Mouse (Mus musculus) limb, embryonic 12.5 days (tissue): Measurements from ENCODE around the gene Dnajc13. TPM values are rescaled to one million over a fixed set of nuclear protein-coding genes. Genes with fewer than 3 reads are reported as not detected.

Source experiments
- ATAC-seq: fragments of 200-750 bp; cut with Nextera tagmentation; 2 replicates; pipeline ENCODE4 v1.8.0; 2017; ENCODE audit warnings: low read depth, moderate TSS enrichment; ENCODE audit not compliant: insufficient number of reproducible peaks, insufficient read depth, low FRiP score, low TSS enrichment
- H3K27ac ChIP-seq: fragments of 300-500 bp; sonication (generic); 2 replicates; pipeline ENCODE4 v1.5.1; 2016; ENCODE audit warnings: mild to moderate bottlenecking, moderate library complexity
- H3K27me3 ChIP-seq: fragments of 300-500 bp; sonication (generic); 2 replicates; pipeline ENCODE4 v1.6.1; 2016; ENCODE audit warnings: mild to moderate bottlenecking, moderate library complexity
- H3K36me3 ChIP-seq: fragments of 300-500 bp; sonication (generic); 2 replicates; pipeline ENCODE4 v1.6.1; 2016; ENCODE audit warnings: mild to moderate bottlenecking, moderate library complexity
- H3K4me1 ChIP-seq: fragments of 300-500 bp; sonication (generic); replicated peaks from 2 replicates; pipeline ENCODE4 v1.6.1; 2016
- H3K4me2 ChIP-seq: fragments of 300-500 bp; sonication (generic); 2 replicates; pipeline ENCODE4 v1.6.1; 2016; ENCODE audit warnings: mild to moderate bottlenecking, moderate library complexity
- H3K4me3 ChIP-seq: fragments of 300-500 bp; sonication (generic); replicated peaks from 2 replicates; pipeline ENCODE4 v1.5.1; 2016; ENCODE audit warnings: mild to moderate bottlenecking
- H3K9ac ChIP-seq: fragments of 300-500 bp; sonication (generic); replicated peaks from 2 replicates; pipeline ENCODE4 v1.6.1; 2016; ENCODE audit warnings: mild to moderate bottlenecking, moderate library complexity
- H3K9me3 ChIP-seq: fragments of 300-500 bp; sonication (generic); 2 replicates; pipeline ENCODE4 v1.6.1; 2016; ENCODE audit warnings: mild to moderate bottlenecking, moderate library complexity
- WGBS: fragments of 180-500 bp; shearing (Covaris S2); methylation state at CpG from one replicate; pipeline ENCODE4 v1.1.7; 2016; 5-methylcytosine and 5-hydroxymethylcytosine counted together
- polyA plus RNA-seq: library from polyadenylated mRNA; unstranded; fragments of >200 nt; fragmentation: Nextera tagmentation; extraction: Ambion mirVana; gene quantifications from 2 replicates; pipeline ENCODE4 v1.2.1, GENCODE M21; 2016

The Dnajc13 gene
- polyA plus RNA-seq, 1 experiment from 2014 or later: 23.8 TPM

DNA sequence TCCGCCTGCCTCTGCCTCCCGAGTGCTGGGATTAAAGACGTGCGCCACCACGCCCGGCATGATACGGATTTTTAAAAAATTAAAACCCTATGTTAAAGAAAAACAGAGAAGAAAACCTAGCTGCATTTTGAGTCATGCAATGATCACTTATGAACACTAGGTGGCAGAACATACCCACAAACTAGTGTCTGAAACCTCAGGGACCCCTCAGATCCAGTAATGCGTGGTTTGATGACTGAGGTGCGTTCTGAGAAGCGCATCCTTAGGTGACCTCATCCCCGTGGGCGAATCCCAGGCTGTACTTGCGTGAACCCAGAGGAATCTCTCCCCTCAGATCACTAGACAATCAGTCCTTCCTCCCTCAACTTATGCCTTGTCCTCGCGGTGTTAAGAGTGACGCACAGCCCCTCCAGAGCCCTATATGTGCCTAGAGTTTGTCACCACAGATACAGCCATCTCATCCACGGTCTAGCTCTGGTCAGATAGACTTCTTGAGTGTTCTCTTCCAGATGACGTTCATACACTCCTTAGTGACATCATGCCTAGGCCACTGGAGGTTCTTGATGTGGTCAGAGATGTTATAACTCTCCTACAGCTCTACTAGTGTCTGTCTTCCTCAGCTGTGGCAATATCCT lies 14.9 kb upstream of the Dnajc13 start:
- WGBS: 25% methylated on average over 18 of the region's 18 CpGs
- no peak overlapping the region for H3K4me3 ChIP-seq
- no peak overlapping the region for H3K4me2 ChIP-seq
- H3K36me3 ChIP-seq: no peaks in the 10 kb centered on the region
- H3K27me3 ChIP-seq: no peaks in the 10 kb centered on the region
- peak; percentile 52; the same call in 1 of the 2 replicates for ATAC-seq
- H3K9me3 ChIP-seq: no peaks in the 10 kb centered on the region
- no peaks in the 10 kb centered on the region for H3K4me1 ChIP-seq
- H3K9ac ChIP-seq: no peak overlapping the region
- no peak overlapping the region for H3K27ac ChIP-seq

DNA sequence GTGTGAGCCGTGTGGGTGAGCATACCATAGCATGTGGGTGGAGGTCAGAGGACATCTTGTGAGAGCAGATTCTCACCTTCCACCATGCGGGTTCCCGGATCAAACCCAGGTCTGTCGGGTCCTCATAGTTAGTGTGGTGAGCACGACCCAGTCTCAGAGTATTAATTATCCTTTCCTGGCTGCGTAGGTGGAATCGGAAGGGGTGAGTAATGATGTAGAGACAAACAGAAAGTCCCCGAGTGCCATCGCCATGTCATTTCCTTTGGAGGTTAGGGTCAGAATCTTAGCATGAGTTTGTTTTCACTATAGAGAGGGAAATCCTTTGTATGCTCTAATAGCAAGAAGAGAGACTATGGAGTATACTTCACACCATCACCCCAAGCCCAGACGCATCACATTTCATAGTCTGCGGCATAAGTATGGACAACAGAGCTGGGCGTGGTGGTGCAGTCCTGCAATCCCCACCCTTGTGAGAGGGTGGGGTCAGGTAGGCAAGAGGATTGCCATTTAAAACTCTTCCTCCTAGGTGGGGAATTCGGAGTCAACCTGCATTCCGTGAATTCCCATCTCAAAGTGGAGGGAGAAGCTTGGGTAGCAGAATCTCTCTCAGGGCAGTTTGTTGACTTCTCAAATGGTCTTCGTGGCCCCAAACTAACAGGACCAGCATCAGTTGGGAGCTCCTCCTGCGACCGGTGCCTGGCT lies 12.5 kb upstream of the Dnajc13 start:
- H3K9ac ChIP-seq: no peak overlapping the region
- no peak overlapping the region for H3K4me2 ChIP-seq
- 88% methylated on average over 17 of the region's 17 CpGs for WGBS
- H3K9me3 ChIP-seq: no peaks in the 10 kb centered on the region
- no peaks in the 10 kb centered on the region for H3K36me3 ChIP-seq
- H3K27me3 ChIP-seq: no peaks in the 10 kb centered on the region
- no peak for ATAC-seq
- no peak overlapping the region for H3K4me3 ChIP-seq
- H3K27ac ChIP-seq: no peak overlapping the region
- no peaks in the 10 kb centered on the region for H3K4me1 ChIP-seq

DNA sequence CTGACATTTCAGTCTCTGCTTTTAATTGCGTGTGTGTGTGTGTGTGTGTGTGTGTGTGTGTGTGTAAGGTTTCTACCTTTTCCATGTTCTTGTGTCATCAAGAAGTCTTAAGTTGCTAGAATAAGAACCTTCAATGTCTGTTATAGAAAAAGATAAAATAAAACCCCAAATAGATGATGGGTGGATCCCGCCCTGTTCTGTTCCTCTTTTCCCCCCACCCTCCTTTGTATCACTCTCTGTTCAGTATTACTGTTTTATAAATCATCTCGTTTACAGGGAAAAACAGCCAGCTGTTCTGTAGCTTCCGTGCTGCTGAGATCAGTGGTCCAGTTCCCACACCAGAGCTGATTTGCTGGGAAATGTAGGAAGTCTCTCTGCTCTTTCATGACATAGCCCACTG lies 9.3 kb upstream of the Dnajc13 start:
- whole genome bisulfite sequencing: 68% methylated on average over 4 of the region's 4 CpGs
- no peak for ATAC-seq
- H3K27ac ChIP-seq: no peak overlapping the region
- H3K4me3 ChIP-seq: no peak overlapping the region
- no peaks in the 10 kb centered on the region for H3K9me3 ChIP-seq
- H3K27me3 ChIP-seq: no peaks in the 10 kb centered on the region
- no peaks in the 10 kb centered on the region for H3K4me1 ChIP-seq
- H3K9ac ChIP-seq: no peak overlapping the region
- no peak overlapping the region for H3K4me2 ChIP-seq
- no peaks in the 10 kb centered on the region for H3K36me3 ChIP-seq

DNA sequence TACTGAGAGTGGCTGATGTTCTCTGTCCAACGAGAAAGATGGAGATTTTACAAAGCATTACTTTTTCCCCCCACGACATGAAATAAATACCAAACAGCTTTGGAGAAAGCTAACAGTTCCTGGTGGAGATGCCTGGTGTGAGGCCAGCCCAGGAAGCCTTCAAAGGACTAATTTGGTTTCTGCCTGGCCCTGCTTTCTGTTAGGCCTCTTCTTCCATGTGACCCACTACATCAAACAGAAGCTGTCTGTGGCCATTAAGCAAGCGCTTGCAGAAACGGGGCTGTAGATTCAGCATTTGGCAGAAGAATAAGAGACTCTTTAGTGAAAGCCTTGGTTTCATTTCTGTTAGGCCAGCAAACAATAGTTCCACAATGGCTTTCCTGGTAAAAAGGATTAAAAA lies 8.9 kb upstream of the Dnajc13 start:
- no peak overlapping the region for H3K4me3 ChIP-seq
- 43% methylated on average over 4 of the region's 4 CpGs for WGBS
- no peaks in the 10 kb centered on the region for H3K27me3 ChIP-seq
- H3K4me1 ChIP-seq: no peaks in the 10 kb centered on the region
- no peak overlapping the region for H3K4me2 ChIP-seq
- H3K27ac ChIP-seq: no peak overlapping the region
- H3K36me3 ChIP-seq: no peaks in the 10 kb centered on the region
- H3K9me3 ChIP-seq: no peaks in the 10 kb centered on the region
- H3K9ac ChIP-seq: no peak overlapping the region
- ATAC-seq: no peak

DNA sequence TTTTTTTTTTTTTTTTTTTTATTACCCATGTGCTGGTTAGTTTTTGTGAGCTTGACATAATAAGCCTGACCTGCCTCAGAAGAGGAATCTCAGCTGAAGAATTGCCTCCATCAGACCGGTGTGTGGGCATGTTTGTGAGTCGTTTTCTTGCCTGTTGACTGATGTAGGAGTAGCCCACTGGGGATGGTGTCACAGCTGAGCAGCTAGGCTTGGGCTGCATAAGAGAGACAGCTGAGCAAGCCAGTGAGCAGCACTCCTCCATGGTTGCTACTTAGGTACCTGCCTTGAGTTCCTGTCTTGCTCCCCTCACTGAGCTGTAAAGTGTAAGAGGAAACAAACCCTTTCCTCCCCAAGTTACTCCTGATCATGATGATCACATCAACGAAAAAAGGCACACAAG lies 7.2 kb upstream of the Dnajc13 start:
- no peaks in the 10 kb centered on the region for H3K36me3 ChIP-seq
- 79% methylated on average over 3 of the region's 3 CpGs for WGBS
- ATAC-seq: no peak

DNA sequence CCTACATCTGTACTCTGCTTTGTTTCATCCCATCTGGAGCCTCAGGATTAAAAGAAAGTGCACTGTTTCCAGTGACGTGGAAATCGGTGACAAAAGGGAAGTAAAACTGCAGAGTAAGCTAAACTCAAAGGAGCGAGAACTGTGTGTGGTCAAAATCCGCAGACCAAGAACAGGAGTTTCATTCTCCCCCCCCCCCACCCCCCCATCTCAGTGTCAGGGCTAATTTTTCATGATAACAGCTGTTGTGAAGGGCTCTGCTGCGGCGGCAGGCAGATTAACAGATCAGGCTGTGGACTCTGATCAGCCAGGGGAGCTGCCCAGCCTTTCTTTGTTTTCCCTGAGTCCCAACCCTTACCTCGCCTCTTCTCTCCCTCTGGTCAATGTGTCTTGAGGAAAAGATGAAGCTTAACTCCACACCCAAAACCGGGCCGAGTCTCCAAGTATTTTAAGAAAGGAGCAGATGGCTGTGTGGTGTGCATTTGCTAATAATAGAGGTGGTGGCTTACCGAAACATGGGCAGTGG lies 6.7 kb upstream of the Dnajc13 start:
- no peak overlapping the region for H3K4me2 ChIP-seq
- no peaks in the 10 kb centered on the region for H3K9me3 ChIP-seq
- no peaks in the 10 kb centered on the region for H3K4me1 ChIP-seq
- no peak overlapping the region for H3K9ac ChIP-seq
- no peaks in the 10 kb centered on the region for H3K27me3 ChIP-seq
- WGBS: 63% methylated on average over 10 of the region's 10 CpGs
- no peak overlapping the region for H3K27ac ChIP-seq
- no peaks in the 10 kb centered on the region for H3K36me3 ChIP-seq
- ATAC-seq: no peak
- no peak overlapping the region for H3K4me3 ChIP-seq

More for the DNA sequence above, 7.2 kb upstream of the Dnajc13 start:
- Histone ChIP-seq H3K9ac (no peak overlapping the region), H3K4me3 (no peak overlapping the region), H3K4me1 (no peaks in the 10 kb centered on the region), H3K27ac (no peak overlapping the region), H3K4me2 (no peak overlapping the region), H3K27me3 (no peaks in the 10 kb centered on the region), H3K9me3 (no peaks in the 10 kb centered on the region)

DNA sequence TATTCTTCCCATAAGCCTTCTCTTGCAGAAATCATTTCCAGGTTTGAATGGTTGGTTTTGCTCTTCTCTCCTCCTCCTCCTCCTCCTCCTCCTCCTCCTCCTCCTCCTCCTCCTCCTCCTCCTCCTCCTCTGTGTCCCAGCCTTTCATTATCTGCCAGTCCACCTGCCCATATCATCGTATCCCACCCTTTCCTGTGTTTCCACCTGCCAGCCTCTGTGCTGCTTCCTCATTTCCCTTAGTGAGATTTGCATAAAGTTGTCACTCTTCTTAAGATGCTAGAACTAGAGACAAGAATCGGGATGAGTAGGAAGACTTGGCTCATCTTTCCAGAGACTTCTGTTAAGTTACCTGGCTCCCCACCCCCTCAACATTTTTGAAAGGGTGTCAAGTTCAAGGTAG lies 1.8 kb upstream of the Dnajc13 start:
- H3K4me3 ChIP-seq: no peak overlapping the region
- H3K9me3 ChIP-seq: no peaks in the 10 kb centered on the region
- no peaks in the 10 kb centered on the region for H3K36me3 ChIP-seq
- H3K27ac ChIP-seq: no peak overlapping the region
- H3K9ac ChIP-seq: no peak overlapping the region
- ATAC-seq: no peak
- 68% methylated on average over 2 of the region's 2 CpGs for WGBS
- no peaks in the 10 kb centered on the region for H3K27me3 ChIP-seq
- H3K4me2 ChIP-seq: no peak overlapping the region
- H3K4me1 ChIP-seq: peaks cover 19% of the 10 kb centered on the region

DNA sequence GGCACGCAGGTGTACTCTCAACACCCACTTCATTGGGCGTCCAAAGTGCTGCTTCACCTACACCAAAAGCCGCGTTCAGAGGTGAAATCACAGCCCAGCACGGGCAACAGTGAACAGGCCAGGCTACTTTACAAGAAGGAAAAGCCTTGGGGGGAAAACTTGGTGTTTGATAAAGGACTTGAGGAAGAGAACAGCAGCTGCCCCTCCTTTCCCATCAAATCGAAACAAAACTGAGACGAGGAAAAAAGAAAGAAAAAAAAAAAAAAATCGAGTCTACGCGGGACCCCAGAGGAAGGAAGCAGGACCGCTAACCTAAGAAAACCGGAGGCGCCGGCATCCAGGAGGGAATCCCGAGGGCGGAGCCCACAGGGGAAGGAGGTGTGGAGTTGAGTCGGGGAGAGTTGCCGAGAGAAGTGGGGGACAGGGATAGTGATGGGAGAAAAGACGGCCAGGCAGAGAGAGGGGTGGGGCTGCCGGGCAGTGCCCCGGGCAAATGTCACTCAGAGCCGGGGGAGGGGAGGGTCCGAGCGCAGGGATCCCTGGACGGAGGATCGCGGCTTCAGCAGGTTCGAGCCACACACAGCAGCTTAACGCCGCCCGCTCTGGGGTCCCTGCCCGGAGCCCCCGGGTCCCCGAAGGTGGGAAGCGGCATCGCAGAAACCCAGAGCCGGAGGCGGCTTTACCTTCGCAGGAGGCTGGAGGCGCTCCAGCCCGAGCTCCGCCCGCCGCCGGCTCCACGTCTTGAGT lies 541 bp downstream of the Dnajc13 start:
- Histone ChIP-seq H3K9ac (peak overlapping the region; percentile 88), H3K9me3 (no peaks in the 10 kb centered on the region), H3K36me3 (no peaks in the 10 kb centered on the region), H3K27me3 (no peaks in the 10 kb centered on the region), H3K4me2 (peak overlapping the region; percentile 87), H3K27ac (peak overlapping the region; percentile 88), H3K4me1 (peaks cover 19% of the 10 kb centered on the region), H3K4me3 (peak overlapping the region; percentile 90)
- under 1% methylated on average over 46 of the region's 46 CpGs for WGBS
- peak; percentile 53 for ATAC-seq

DNA sequence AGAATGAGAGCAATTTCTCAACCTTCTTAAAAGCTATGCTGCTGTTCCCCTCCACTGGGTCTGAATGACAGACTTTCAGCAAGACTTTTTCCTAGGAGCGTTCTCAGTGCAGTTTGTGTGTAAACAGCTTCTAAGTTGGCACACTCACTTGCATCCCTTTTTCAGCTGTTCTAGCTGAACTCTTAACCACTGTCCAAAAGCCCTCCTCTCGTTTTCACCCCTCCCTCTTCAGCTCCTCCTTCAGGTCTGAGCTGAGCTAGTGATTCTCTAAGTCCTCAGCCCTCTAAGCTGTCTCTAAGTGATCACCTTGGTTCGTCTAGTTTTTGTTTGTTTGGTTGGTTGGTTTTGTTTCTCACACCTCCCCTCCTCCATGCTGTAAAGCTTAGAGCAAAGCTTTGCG lies 2.4 kb downstream of the Dnajc13 start:
- Histone ChIP-seq H3K9ac (no peak overlapping the region), H3K36me3 (no peaks in the 10 kb centered on the region), H3K4me2 (peak overlapping the region; percentile 87; the same call in 1 of the 2 replicates), H3K9me3 (no peaks in the 10 kb centered on the region), H3K4me3 (no peak overlapping the region), H3K4me1 (peaks cover 19% of the 10 kb centered on the region), H3K27me3 (no peaks in the 10 kb centered on the region), H3K27ac (no peak overlapping the region)
- no peak for ATAC-seq
- WGBS: 32% methylated on average over 4 of the region's 4 CpGs

DNA sequence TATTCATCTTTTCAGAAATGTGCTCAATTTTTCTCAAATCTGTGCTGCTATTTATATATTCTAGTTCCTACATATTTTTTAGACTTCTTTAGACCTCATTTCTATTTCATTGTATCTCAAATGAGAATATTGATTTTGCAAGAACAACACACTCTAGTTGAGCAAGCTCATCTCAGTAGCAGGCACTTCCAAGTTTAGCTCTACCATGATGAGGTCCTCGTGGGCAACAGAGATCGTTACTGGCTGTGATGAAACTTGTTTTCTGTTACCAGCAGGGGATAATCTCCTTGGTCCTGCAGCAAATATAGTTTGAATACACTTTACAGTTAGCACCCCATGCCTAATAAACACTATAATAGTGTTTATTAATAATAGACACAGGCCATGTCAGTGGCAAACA lies 6.6 kb downstream of the Dnajc13 start:
- Histone ChIP-seq H3K9ac (no peak overlapping the region), H3K36me3 (no peaks in the 10 kb centered on the region), H3K27ac (no peak overlapping the region), H3K27me3 (no peaks in the 10 kb centered on the region), H3K4me1 (peaks cover 14% of the 10 kb centered on the region), H3K9me3 (no peaks in the 10 kb centered on the region), H3K4me3 (no peak overlapping the region), H3K4me2 (no peak overlapping the region)
- ATAC-seq: no peak
- 74% methylated on average over 2 of the region's 2 CpGs for WGBS

DNA sequence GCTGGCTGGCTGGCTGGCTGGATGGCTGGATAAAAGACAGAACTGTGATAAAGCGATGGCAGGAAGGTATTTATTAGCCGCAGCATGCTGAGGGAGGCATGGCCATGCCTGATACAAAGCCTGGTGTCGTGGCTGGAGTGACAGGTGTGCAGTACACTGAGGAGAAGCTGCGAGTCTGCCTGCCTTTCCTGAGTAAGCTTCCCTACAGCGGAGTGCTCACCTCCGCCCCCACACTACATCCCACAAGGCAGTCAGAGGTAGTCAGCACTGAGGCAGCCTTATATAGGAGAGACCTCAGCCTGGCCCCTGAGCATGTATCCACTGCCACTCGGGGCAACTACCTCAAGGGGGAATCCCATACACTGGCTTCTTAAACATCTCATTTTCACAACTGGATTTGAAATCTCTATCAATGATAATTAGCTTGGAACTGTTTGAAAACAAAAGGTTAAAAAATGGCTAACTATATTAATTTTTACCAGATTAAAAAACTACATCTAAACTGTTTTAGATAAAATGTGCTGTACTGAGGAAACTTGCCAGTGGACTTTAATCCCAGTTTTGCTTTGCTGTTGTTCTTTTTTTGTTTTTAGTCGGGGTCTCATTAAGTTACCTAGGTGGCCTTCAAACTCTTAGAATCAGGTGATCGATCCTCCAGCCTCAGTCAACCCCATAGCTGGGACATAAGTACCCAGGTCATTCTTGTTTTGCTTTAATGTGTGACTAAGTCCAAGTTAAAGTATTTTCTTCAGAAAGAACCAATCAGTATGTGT lies 8.1 kb downstream of the Dnajc13 start:
- Histone ChIP-seq H3K36me3 (no peaks in the 10 kb centered on the region), H3K27me3 (no peaks in the 10 kb centered on the region), H3K9me3 (no peaks in the 10 kb centered on the region), H3K4me2 (no peak overlapping the region), H3K4me1 (0 out of 2 replicates have a peak, but pooled peaks cover 6% of the 10 kb centered on the region), H3K4me3 (no peak overlapping the region), H3K27ac (no peak overlapping the region), H3K9ac (no peak overlapping the region)
- WGBS: 62% methylated on average over 9 of the region's 9 CpGs
- no peak for ATAC-seq
